Mouse (Mus musculus) right cerebral cortex, postnatal 10 days (tissue): ENCODE results near the gene 4932438H23Rik.
A peak's percentile ranks its signal among the peaks of the same experiment; 100 is the strongest.
"Not testable (repeated sequence)": the region's sequence is repeated elsewhere in the genome, so short reads cannot be mapped to it uniquely, and the experiment has no call there.

ENCODE experiments used
- DNase-seq, 2 experiments: peaks; one replicate each; pipeline ENCODE4 v3.0.0; 2021; ENCODE audit warnings: low spot score in 2 of 2

The 4932438H23Rik gene

GRCm38 (mm10) chr16:91099444-91100065, 4.6 kb upstream of the 4932438H23Rik start:
- no peak for DNase-seq

- DNase-seq: no peak
These were observed 2.9 kb upstream of the 4932438H23Rik start for GRCm38 (mm10) chr16:91097858-91098257.

- DNase-seq: no peak
These were observed 2.1 kb upstream of the 4932438H23Rik start for GRCm38 (mm10) chr16:91096984-91097506.

GRCm38 (mm10) chr16:91096016-91096415, 1.1 kb upstream of the 4932438H23Rik start:
- DNase-seq: no peak

- DNase-seq: no peak
These were observed 8.1 kb downstream of the 4932438H23Rik start for GRCm38 (mm10) chr16:91086642-91087306.

- no peak for DNase-seq
These were observed 9.6 kb downstream of the 4932438H23Rik start for GRCm38 (mm10) chr16:91085239-91085825.

- peak; percentile 39 to 55 for DNase-seq
These were observed 10.3 kb downstream of the 4932438H23Rik start for GRCm38 (mm10) chr16:91084307-91085238.

- no peak for DNase-seq
These were observed 11.8 kb downstream of the 4932438H23Rik start for GRCm38 (mm10) chr16:91083002-91083646.

- peak; percentile 87 for DNase-seq
These were observed 13.4 kb downstream of the 4932438H23Rik start for GRCm38 (mm10) chr16:91081508-91081907.

GRCm38 (mm10) chr16:91076180-91076579, 18.7 kb downstream of the 4932438H23Rik start:
- no peak for DNase-seq

GRCm38 (mm10) chr16:91075423-91075822, 19.5 kb downstream of the 4932438H23Rik start:
- not testable (repeated sequence) for DNase-seq

GRCm38 (mm10) chr16:91073163-91073892, 21.6 kb downstream of the 4932438H23Rik start:
- peak; percentile 92 to 94 for DNase-seq

GRCm38 (mm10) chr16:91072256-91072655, 22.7 kb downstream of the 4932438H23Rik start:
- DNase-seq: no peak

- DNase-seq: peak; percentile 66 to 76
These were observed 26.0 kb downstream of the 4932438H23Rik start for GRCm38 (mm10) chr16:91068969-91069368.

GRCm38 (mm10) chr16:91067122-91067521, 27.8 kb downstream of the 4932438H23Rik start:
- no peak for DNase-seq

- no peak for DNase-seq
These were observed 30.1 kb downstream of the 4932438H23Rik start for GRCm38 (mm10) chr16:91064583-91065365.

GRCm38 (mm10) chr16:91063786-91064185, 31.1 kb downstream of the 4932438H23Rik start:
- no peak for DNase-seq

GRCm38 (mm10) chr16:91061531-91062318, 33.2 kb downstream of the 4932438H23Rik start:
- DNase-seq: no peak

- no peak for DNase-seq
These were observed 37.2 kb downstream of the 4932438H23Rik start for GRCm38 (mm10) chr16:91057741-91058140.
